Mouse (Mus musculus) T-helper 17 cell (primary cell): ENCODE data around the gene Crip2.

Experiments used
- in situ Hi-C, 2 experiments: fragments of 300-600 bp; cut with MboI, MseI; formaldehyde crosslinking; loops; 1 replicate in 1 of 2; 2 replicates in 1 of 2; pipeline ENCODE4 v1.15.1; 2025; ENCODE audit warnings: high pct_unique_total_duplicates in 2 of 2

Gene Crip2

DNA sequence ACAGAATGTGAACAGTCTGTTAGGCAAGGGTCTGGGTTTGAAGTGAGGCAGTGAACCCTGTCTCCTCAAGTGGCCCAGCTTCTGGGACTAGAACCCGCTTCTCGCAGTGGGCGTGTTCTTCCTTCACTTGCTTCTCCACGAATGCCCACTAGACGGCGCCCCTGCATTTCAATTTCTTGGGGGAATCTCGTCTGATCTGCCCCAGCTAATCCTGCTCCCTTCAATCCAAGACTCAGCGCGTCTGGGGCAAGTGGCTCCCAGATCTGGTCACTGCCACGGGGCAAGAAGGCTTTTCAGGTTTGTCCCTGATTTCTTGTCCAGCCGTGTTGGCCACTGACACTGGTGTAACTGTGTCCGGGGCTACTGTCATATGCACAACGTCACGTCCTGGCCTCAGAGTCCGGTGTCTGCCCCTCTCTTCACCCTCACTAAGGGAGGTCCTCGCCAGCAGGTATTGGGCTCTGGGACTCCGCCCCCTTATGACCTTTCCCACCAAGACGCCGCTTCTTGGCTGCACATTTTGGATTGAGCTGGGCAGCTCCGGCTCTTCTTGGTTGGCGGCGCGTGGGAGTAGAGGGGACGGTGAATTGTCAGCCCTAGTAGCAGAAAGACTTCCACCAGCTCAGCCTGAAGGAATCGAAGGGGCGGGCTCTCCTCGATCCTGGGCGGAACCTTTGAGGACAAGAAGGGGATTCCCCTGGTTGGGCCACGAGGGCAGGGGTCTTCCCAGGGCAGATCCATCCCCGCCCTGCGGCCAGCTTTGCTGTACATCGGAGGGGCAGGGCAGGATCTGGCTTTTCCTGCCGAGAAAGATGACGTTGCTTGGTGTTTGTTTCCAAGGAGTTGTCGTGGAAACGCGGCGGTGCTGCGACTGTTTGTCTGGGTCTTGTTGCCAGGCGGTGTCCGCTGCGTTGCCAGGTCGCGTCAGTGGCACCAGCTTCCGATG, 6.3 kb downstream of the Crip2 start, which contains the start of gene Crip1:
Gene Crip1, plus strand, starts transcription at position 205 of the 946 bp plus-strand sequence.
- in situ Hi-C loops, result no loop called here

GRCm38 (mm10) chr12:113147481-113147880, 7.4 kb downstream of the Crip2 start:
- in situ Hi-C loops, result no loop called here

GRCm38 (mm10) chr12:113148381-113149035, 8.5 kb downstream of the Crip2 start:
- in situ Hi-C loops, result no loop called here

DNA sequence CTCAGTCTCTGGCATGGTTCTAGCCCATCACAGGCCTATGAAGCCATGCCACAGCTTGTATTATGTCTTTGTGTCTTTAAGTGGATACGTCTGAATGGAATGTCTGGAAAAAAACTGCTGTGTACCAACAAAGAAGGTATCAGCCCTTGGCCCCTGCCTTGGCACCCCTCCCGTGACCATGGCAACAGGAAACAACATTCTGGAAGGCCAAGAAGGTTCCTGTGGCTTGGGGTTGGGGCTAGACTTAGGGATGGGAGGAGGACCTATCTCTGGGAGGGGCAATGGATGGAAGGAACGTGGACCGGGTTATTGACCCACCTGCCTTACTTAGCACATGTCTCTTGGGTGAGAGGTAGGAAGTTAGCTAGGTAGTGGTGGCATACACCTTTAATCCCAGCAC, 9.3 kb downstream of the Crip2 start:
- in situ Hi-C loops, result no loop called here

GRCm38 (mm10) chr12:113149896-113150295, 9.9 kb downstream of the Crip2 start:
- in situ Hi-C loops, result no loop called here

DNA sequence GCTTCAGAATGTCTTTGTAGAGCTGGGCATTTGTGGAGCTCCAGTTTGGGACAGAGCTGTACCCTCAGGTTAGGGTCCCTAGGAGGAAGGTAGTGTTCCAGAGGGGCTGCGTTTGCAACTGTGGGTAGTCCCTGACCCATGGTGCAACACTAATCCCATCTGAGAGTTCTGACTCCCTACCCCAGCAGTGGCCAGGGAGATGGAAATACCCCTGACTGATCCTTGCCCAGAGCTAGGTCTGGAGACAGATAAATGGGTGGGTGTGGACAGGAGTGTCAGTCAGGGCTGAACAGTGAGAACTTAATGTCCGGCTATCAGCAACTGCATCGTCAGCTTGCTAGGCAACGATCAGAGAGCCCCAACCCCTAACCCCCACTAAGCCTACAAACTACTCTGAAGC, 10.6 kb downstream of the Crip2 start:
- in situ Hi-C loops, result no loop called here

DNA sequence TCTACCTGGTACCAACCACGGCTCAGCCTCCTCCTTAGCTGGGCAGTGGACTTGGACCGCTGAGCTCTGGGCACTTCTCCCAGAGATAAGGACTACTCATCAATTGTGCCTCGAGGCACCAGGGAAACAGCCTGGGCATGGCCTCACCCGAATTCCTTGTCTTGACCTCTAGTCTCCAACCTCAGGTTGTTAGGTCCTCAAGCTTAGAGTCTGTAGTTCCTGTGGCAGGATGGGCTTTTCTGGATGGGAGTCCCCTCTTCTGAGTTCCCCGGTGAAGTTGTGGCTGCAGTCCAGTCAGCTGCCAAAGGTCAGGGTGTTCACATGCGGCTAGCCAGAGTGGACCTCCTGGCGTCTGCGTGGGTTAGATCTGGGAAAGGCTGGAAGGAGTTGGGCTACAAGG, 11.0 kb downstream of the Crip2 start:
- in situ Hi-C loops, result no loop called here

GRCm38 (mm10) chr12:113151661-113152271, 11.7 kb downstream of the Crip2 start:
- in situ Hi-C loops, result no loop called here

GRCm38 (mm10) chr12:113152272-113152661, 12.2 kb downstream of the Crip2 start:
- in situ Hi-C loops, result no loop called here

DNA sequence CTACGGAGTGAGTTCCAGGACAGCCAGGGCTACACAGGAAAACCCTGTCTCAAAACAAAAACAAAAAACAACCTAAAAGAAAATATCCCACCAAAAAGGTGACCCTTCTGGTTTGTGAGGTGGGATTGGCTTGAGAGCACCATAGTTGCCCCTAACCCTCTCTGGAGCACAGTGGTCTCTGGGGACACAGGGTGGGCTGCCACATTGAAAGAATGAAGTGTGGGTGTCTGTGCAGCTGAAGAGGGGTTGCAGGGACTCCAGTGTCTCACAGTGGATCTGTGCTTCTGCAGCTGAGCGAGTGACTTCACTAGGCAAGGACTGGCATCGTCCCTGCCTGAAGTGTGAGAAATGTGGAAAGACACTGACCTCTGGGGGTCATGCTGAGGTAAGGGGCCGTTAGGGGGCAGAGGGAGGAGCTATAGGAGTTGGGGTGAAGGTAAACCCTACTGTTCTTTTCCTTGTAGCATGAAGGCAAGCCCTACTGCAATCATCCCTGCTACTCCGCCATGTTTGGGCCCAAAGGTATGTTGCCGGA, 13.0 kb downstream of the Crip2 start:
- in situ Hi-C loops, result no loop called here

- in situ Hi-C loops, result no loop called here
Observed at GRCm38 (mm10) chr12:113153971-113154370, 13.9 kb downstream of the Crip2 start.

DNA sequence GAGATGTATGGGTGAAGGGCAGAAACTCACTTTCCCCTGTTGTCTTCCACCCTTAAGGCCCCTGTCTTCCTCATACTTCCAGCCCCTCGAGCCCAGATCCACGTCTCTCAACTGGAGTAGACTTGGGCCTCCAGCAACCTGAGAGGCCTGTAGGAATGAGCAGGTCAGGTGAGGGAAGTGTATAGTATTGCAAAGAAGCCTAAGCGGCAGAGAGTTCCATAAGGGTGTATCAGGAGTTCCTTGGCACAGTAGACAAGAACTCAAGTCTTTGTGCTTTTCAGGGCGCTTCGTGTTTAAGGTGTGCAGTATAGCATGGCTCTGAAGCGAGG, 14.7 kb downstream of the Crip2 start:
- in situ Hi-C loops, result no loop called here

DNA sequence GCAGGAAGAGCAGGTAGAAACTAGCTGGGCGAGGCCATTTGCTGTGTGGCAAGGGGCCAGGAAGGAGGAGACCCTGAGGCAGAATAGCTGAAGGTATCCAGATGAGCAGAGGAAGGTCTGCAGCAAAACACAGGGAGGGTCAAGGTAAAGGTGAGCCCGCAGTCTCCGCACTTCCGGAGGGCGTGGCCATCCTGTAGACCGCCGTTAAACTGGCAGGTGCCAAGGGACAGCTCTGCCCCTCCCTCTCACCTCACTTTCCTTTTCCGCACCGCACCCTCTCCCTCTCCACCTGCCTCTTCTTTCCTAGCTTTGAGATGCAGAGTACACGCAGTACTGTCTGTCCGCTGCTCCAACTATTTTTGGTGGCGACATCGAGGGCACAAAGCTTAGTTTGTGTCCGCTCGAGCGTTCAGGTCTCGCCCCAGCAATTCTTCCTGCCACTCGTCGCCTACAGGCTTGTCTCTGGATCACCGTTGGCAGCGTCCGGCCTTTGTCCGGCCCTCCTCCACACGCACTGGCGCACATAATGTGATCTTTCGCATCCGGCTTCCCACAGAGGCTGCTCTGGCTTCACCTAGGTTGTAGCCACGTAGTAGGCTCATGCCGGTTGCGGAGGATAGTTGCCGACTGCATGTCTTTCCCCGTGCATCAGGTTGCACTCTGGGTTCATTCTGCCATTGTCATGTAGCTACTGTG, 15.2 kb downstream of the Crip2 start:
- in situ Hi-C loops, result no loop called here

GRCm38 (mm10) chr12:113155887-113156539, 16.0 kb downstream of the Crip2 start, which contains the start of gene Tedc1:
Gene Tedc1, plus strand, starts transcription at chr12:113156421.
- in situ Hi-C loops, result no loop called here

DNA sequence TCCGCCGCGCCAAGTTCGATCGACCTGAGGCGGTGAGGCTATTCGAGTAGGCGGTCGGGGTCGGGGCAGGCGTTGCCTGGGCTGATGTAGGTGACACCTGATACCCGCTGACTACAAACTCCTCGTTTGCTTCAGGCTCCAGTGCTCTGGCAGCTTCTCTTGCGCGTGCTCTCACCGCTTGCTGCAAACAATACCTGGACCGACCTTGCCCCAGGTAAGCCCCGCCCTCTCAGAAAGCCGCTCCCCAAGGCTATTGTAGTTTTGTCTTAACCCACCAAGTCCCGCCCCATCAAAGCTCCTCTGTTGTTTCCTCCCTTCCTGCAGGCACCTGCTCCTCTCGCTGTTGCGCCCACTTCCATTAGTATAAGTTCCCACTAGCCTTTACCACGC, 16.5 kb downstream of the Crip2 start:
- in situ Hi-C loops, result no loop called here

DNA sequence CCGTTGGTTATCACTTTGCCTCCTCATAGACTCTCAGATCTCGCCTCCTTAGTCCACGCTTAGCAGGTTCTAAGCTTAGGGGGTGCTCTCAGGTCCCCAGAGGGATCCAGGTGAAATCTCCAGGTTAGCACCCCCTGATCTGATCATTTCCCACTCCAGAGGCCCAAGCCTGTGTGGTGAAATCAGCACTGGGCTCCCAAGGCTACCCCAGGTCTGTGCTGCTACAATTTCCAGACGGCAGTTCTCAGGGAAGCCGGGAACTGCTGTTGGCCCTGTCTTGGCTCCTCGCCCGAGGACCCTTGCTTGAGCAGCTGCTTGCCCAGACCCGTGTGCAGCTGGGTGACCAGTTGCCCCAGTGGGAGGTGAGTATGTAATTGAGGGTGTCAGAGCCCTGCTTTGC, 17.0 kb downstream of the Crip2 start:
- in situ Hi-C loops, result no loop called here

GRCm38 (mm10) chr12:113157521-113157920, 17.5 kb downstream of the Crip2 start:
- in situ Hi-C loops, result no loop called here

DNA sequence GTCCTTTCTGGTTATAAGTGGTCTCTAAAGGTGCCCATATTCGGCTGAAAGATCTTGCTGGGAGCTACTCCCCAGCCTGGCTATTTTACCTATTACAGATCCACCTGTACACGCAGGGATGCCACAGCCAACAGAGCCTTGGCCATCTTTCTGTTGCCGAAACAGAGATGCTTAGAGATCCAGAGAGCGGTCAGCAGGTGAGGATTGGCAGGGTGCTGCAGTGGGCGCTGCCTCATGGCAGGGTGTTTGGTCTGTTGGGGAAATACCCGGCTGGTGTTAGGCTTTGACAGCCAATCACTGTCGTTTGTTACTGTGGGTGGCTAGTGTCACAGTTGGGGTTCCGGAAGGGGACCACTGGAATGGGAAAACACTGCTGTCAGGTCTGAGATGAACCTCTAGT, 17.9 kb downstream of the Crip2 start:
- in situ Hi-C loops, result no loop called here

GRCm38 (mm10) chr12:113163561-113164006, 23.5 kb downstream of the Crip2 start:
- in situ Hi-C loops, result no loop called here

GRCm38 (mm10) chr12:113168031-113168536, 28.0 kb downstream of the Crip2 start:
- in situ Hi-C loops, result no loop called here
